Mouse (Mus musculus): ENCODE measurements around the gene Emc7.

- TF ChIP-seq CHD2 (IDR thresholded peaks at IDR 0.05; ENCODE audit: low read depth, low read length) (no peak), ZC3H11A (IDR thresholded peaks at IDR 0.05; ENCODE audit: borderline replicate concordance, low read depth, low read length) (peak; percentile 63; the same call in 1 of the 2 replicates), HCFC1 (IDR thresholded peaks at IDR 0.05; ENCODE audit: borderline replicate concordance, insufficient read depth, low read length) (no peak), ZNF384 (IDR thresholded peaks at IDR 0.05; ENCODE audit: low read depth, low read length) (no peak), MAFK (IDR thresholded peaks at IDR 0.05; ENCODE audit: insufficient read depth, low read depth, low read length) (no peak)
These were observed 66.0 kb downstream of the Emc7 start for GRCm38 (mm10) chr2:112520526-112521482.
